Mouse (Mus musculus) lung, embryonic 16.5 days (tissue): ENCODE data around the gene Kalrn. TPM values are rescaled to one million over a fixed set of nuclear protein-coding genes. Genes with fewer than 3 reads are reported as not detected.

Source experiments
- ATAC-seq: fragments of 200-750 bp; cut with Nextera tagmentation; 2 replicates; pipeline ENCODE4 v1.8.0; 2017; ENCODE audit warnings: low read depth, mild to moderate bottlenecking, moderate library complexity
- H3K27ac ChIP-seq: fragments of 300-500 bp; sonication (generic); 2 replicates; pipeline ENCODE4 v1.5.1; 2014; ENCODE audit warnings: mild to moderate bottlenecking, control low read depth, low read length
- H3K27me3 ChIP-seq: fragments of 300-500 bp; sonication (generic); 2 replicates; pipeline ENCODE4 v1.6.1; 2014; ENCODE audit warnings: low read depth, low read length, mixed read lengths; ENCODE audit not compliant: control insufficient read depth, insufficient read depth
- H3K36me3 ChIP-seq: fragments of 300-500 bp; sonication (generic); 2 replicates; pipeline ENCODE4 v1.6.1; 2014; ENCODE audit warnings: low read length; ENCODE audit not compliant: control insufficient read depth, insufficient read depth
- H3K4me1 ChIP-seq: fragments of 300-500 bp; sonication (generic); replicated peaks from 2 replicates; pipeline ENCODE4 v1.6.1; 2014; ENCODE audit warnings: low read length, mixed read lengths; ENCODE audit not compliant: control insufficient read depth, insufficient read depth
- H3K4me2 ChIP-seq: fragments of 300-500 bp; sonication (generic); 2 replicates; pipeline ENCODE4 v1.6.1; 2014; ENCODE audit warnings: low read depth, low read length, control low read depth
- H3K4me3 ChIP-seq: fragments of 300-500 bp; sonication (generic); 2 replicates; pipeline ENCODE4 v1.5.1; 2014; ENCODE audit warnings: mild to moderate bottlenecking, low read length, control low read depth
- H3K9ac ChIP-seq: fragments of 300-500 bp; sonication (generic); 2 replicates; pipeline ENCODE4 v1.6.1; 2014; ENCODE audit warnings: low read length, control low read depth
- H3K9me3 ChIP-seq: fragments of 300-500 bp; sonication (generic); 2 replicates; pipeline ENCODE4 v1.6.1; 2016; ENCODE audit warnings: low read length; ENCODE audit not compliant: control insufficient read depth
- WGBS: fragments of 180-500 bp; shearing (Covaris S2); extraction: QIAGEN DNeasy Blood & Tissue Kit; methylation state at CpG from one replicate; pipeline ENCODE4 v1.1.7; 2014; 5-methylcytosine and 5-hydroxymethylcytosine counted together
- polyA plus RNA-seq: library from polyadenylated mRNA; unstranded; fragments of >200 nt; fragmentation: Nextera tagmentation; extraction: Ambion mirVana; gene quantifications from 2 replicates; pipeline ENCODE4 v1.2.1, GENCODE M21; 2015

Kalrn gene
- polyA plus RNA-seq, 1 experiment from 2014 or later: 16.8 TPM

GRCm38 (mm10) chr16:34376166-34376857 is 197.0 kb downstream of the Kalrn start:
- no peak overlapping the region for H3K27ac ChIP-seq
- H3K4me3 ChIP-seq: no peak overlapping the region
- no peaks in the 10 kb centered on the region for H3K9me3 ChIP-seq
- no peaks in the 10 kb centered on the region for H3K27me3 ChIP-seq
- no peak overlapping the region for H3K4me2 ChIP-seq
- 67% methylated on average over 12 of the region's 12 CpGs for WGBS
- no peak for ATAC-seq
- no peak overlapping the region for H3K9ac ChIP-seq
- no peaks in the 10 kb centered on the region for H3K36me3 ChIP-seq
- H3K4me1 ChIP-seq: peaks cover 5% of the 10 kb centered on the region

GRCm38 (mm10) chr16:34373519-34373918 is 199.8 kb downstream of the Kalrn start:
- 71% methylated on average over 4 of the region's 4 CpGs for WGBS
- no peaks in the 10 kb centered on the region for H3K27me3 ChIP-seq
- no peak for ATAC-seq

GRCm38 (mm10) chr16:34372103-34372741 is 201.1 kb downstream of the Kalrn start:
- Histone ChIP-seq H3K36me3 (no peaks in the 10 kb centered on the region), H3K4me1 (peaks cover 5% of the 10 kb centered on the region), H3K9ac (no peak overlapping the region), H3K4me2 (no peak overlapping the region), H3K4me3 (no peak overlapping the region), H3K27me3 (no peaks in the 10 kb centered on the region), H3K9me3 (no peaks in the 10 kb centered on the region), H3K27ac (no peak overlapping the region)
- peak; percentile 83 for ATAC-seq
- WGBS: 40% methylated on average over 15 of the region's 15 CpGs

More at GRCm38 (mm10) chr16:34373519-34373918, 199.8 kb downstream of the Kalrn start:
- no peak overlapping the region for H3K9ac ChIP-seq
- no peaks in the 10 kb centered on the region for H3K9me3 ChIP-seq
- no peaks in the 10 kb centered on the region for H3K36me3 ChIP-seq
- no peak overlapping the region for H3K4me2 ChIP-seq
- H3K27ac ChIP-seq: no peak overlapping the region
- no peak overlapping the region for H3K4me3 ChIP-seq
- peaks cover 5% of the 10 kb centered on the region for H3K4me1 ChIP-seq

GRCm38 (mm10) chr16:34359206-34359605 is 214.1 kb downstream of the Kalrn start:
- Histone ChIP-seq H3K27ac (no peak overlapping the region), H3K27me3 (no peaks in the 10 kb centered on the region), H3K9ac (no peak overlapping the region), H3K36me3 (no peaks in the 10 kb centered on the region), H3K4me3 (no peak overlapping the region), H3K4me2 (no peak overlapping the region), H3K9me3 (no peaks in the 10 kb centered on the region), H3K4me1 (no peaks in the 10 kb centered on the region)
- no peak for ATAC-seq
- WGBS: 57% methylated on average over 4 of the region's 4 CpGs

GRCm38 (mm10) chr16:34355547-34355946 is 217.8 kb downstream of the Kalrn start:
- Histone ChIP-seq H3K9ac (no peak overlapping the region), H3K9me3 (no peaks in the 10 kb centered on the region), H3K4me1 (peaks cover 14% of the 10 kb centered on the region), H3K4me2 (no peak overlapping the region), H3K4me3 (no peak overlapping the region), H3K27ac (no peak overlapping the region), H3K36me3 (no peaks in the 10 kb centered on the region), H3K27me3 (no peaks in the 10 kb centered on the region)
- ATAC-seq: no peak
- 70% methylated on average over 3 of the region's 3 CpGs for WGBS

- Histone ChIP-seq H3K36me3 (no peaks in the 10 kb centered on the region), H3K9me3 (no peaks in the 10 kb centered on the region), H3K9ac (no peak overlapping the region), H3K4me1 (peaks cover 14% of the 10 kb centered on the region), H3K4me2 (no peak overlapping the region), H3K27ac (no peak overlapping the region), H3K27me3 (no peaks in the 10 kb centered on the region), H3K4me3 (no peak overlapping the region)
- 57% methylated on average over 3 of the region's 3 CpGs for WGBS
- no peak for ATAC-seq
Measured at GRCm38 (mm10) chr16:34354042-34354441, 219.3 kb downstream of the Kalrn start.

- peak overlapping the region; percentile 50 for H3K27ac ChIP-seq
- no peak overlapping the region for H3K9ac ChIP-seq
- no peaks in the 10 kb centered on the region for H3K27me3 ChIP-seq
- H3K4me1 ChIP-seq: peaks cover 16% of the 10 kb centered on the region
- peak; percentile 93 for ATAC-seq
- H3K36me3 ChIP-seq: no peaks in the 10 kb centered on the region
- 18% methylated on average over 6 of the region's 6 CpGs for WGBS
- H3K4me2 ChIP-seq: no peak overlapping the region
- H3K4me3 ChIP-seq: no peak overlapping the region
- H3K9me3 ChIP-seq: no peaks in the 10 kb centered on the region
Measured at GRCm38 (mm10) chr16:34352747-34353146, 220.6 kb downstream of the Kalrn start.

- WGBS: 76% methylated on average over 7 of the region's 7 CpGs
- no peak for ATAC-seq
- Histone ChIP-seq H3K4me1 (peaks cover 18% of the 10 kb centered on the region), H3K36me3 (no peaks in the 10 kb centered on the region), H3K27ac (no peak overlapping the region), H3K4me2 (no peak overlapping the region), H3K9me3 (no peaks in the 10 kb centered on the region), H3K27me3 (no peaks in the 10 kb centered on the region), H3K9ac (no peak overlapping the region), H3K4me3 (no peak overlapping the region)
Measured at GRCm38 (mm10) chr16:34351575-34352150, 221.7 kb downstream of the Kalrn start.

GRCm38 (mm10) chr16:34347574-34347973 is 225.8 kb downstream of the Kalrn start:
- Histone ChIP-seq H3K4me1 (peaks cover 10% of the 10 kb centered on the region), H3K4me3 (no peak overlapping the region), H3K9ac (no peak overlapping the region), H3K27ac (no peak overlapping the region), H3K27me3 (no peaks in the 10 kb centered on the region), H3K36me3 (no peaks in the 10 kb centered on the region), H3K9me3 (no peaks in the 10 kb centered on the region), H3K4me2 (no peak overlapping the region)
- ATAC-seq: no peak
- WGBS: 46% methylated on average over 10 of the region's 10 CpGs
